Mouse (Mus musculus) heart, postnatal 0 days (tissue): ENCODE measurements around the gene Prr36. TPM values are rescaled to one million over a fixed set of nuclear protein-coding genes. Genes with fewer than 3 reads are reported as not detected.

Source experiments
- ATAC-seq: fragments of 200-750 bp; cut with Nextera tagmentation; 2 replicates; pipeline ENCODE4 v1.8.0; 2017; ENCODE audit warnings: low read depth, moderate number of reproducible peaks, moderate library complexity; ENCODE audit not compliant: insufficient read depth
- DNase-seq: peaks from one replicate; pipeline ENCODE4 v3.0.0-alpha.2; 2016; ENCODE audit warnings: low spot score
- H3K27ac ChIP-seq: fragments of 300-500 bp; sonication (generic); 2 replicates; pipeline ENCODE4 v1.5.1; 2014; ENCODE audit warnings: low read depth, mild to moderate bottlenecking
- H3K27me3 ChIP-seq: fragments of 300-500 bp; sonication (generic); 2 replicates; pipeline ENCODE4 v1.6.1; 2014; ENCODE audit warnings: low read length, mixed read lengths; ENCODE audit not compliant: control insufficient read depth, insufficient read depth
- H3K36me3 ChIP-seq: fragments of 300-500 bp; sonication (generic); replicated peaks from 2 replicates; pipeline ENCODE4 v1.6.1; 2014; ENCODE audit warnings: low read length, mixed read lengths; ENCODE audit not compliant: control insufficient read depth, insufficient read depth
- H3K4me1 ChIP-seq: fragments of 300-500 bp; sonication (generic); 2 replicates; pipeline ENCODE4 v1.6.1; 2014; ENCODE audit warnings: antibody characterized with exemption; ENCODE audit not compliant: control insufficient read depth, insufficient read depth
- H3K4me2 ChIP-seq: fragments of 300-500 bp; sonication (generic); 2 replicates; pipeline ENCODE4 v1.6.1; 2014; ENCODE audit warnings: low read depth, mild to moderate bottlenecking, low read length, moderate library complexity
- H3K4me3 ChIP-seq: fragments of 300-500 bp; sonication (generic); 2 replicates; pipeline ENCODE4 v1.5.1; 2014; ENCODE audit warnings: low read depth, low read length
- H3K9ac ChIP-seq: fragments of 300-500 bp; sonication (generic); replicated peaks from 2 replicates; pipeline ENCODE4 v1.6.1; 2014; ENCODE audit warnings: low read depth, low read length, mixed read lengths
- H3K9me3 ChIP-seq: fragments of 300-500 bp; sonication (generic); replicated peaks from 2 replicates; pipeline ENCODE4 v1.6.1; 2016; ENCODE audit warnings: low read length; ENCODE audit not compliant: control insufficient read depth
- CTCF ChIP-seq: IDR thresholded peaks from 2 replicates; pipeline ENCODE4 v1.5.1; 2016; ENCODE audit warnings: antibody characterized with exemption, control low read depth, low read depth
- EP300 ChIP-seq: IDR thresholded peaks from 2 replicates; pipeline ENCODE4 v1.6.1; 2016; ENCODE audit warnings: antibody characterized with exemption, low read depth
- WGBS: fragments of 180-500 bp; shearing (Covaris S2); extraction: QIAGEN DNeasy Blood & Tissue Kit; methylation state at CpG from one replicate; pipeline ENCODE4 v1.1.7; 2014; 5-methylcytosine and 5-hydroxymethylcytosine counted together
- polyA plus RNA-seq: library from polyadenylated mRNA; unstranded; fragments of >200 nt; fragmentation: Nextera tagmentation; extraction: Ambion mirVana; gene quantifications from 2 replicates; pipeline ENCODE4 v1.2.1, GENCODE M21; 2015
- total RNA-seq: library from RNA; depleted of rRNA; stranded (reverse); fragments of >200 nt; gene quantifications from 2 replicates; pipeline ENCODE4 v1.2.3, GENCODE M21; 2014; ENCODE audit warnings: low replicate concordance

Gene Prr36
- total and polyA plus RNA-seq, 2 experiments from 2014 or later = 0.04 TPM; not detected in 1

GRCm38 (mm10) chr8:4247241-4247640 lies 30.0 kb upstream of the Prr36 start:
- Histone ChIP-seq H3K4me1 (0 out of 2 replicates have a peak, but pooled peaks cover 4% of the 10 kb centered on the region), H3K27ac (no peak overlapping the region), H3K4me2 (no peak overlapping the region), H3K9ac (no peak overlapping the region), H3K27me3 (no peaks in the 10 kb centered on the region), H3K4me3 (no peak overlapping the region), H3K36me3 (peaks cover 57% of the 10 kb centered on the region), H3K9me3 (no peaks in the 10 kb centered on the region)
- no peak for DNase-seq
- no peak for ATAC-seq
- WGBS = 80% methylated on average over 8 of the region's 8 CpGs
- no peak for TF ChIP-seq EP300
- no peak for TF ChIP-seq CTCF

GRCm38 (mm10) chr8:4245737-4246136 lies 28.5 kb upstream of the Prr36 start:
- Histone ChIP-seq H3K4me3 (no peak overlapping the region), H3K27me3 (no peaks in the 10 kb centered on the region), H3K9me3 (no peaks in the 10 kb centered on the region), H3K9ac (no peak overlapping the region), H3K36me3 (peaks cover 63% of the 10 kb centered on the region), H3K27ac (no peak overlapping the region), H3K4me1 (0 out of 2 replicates have a peak, but pooled peaks cover 4% of the 10 kb centered on the region), H3K4me2 (no peak overlapping the region)
- ATAC-seq = no peak
- 85% methylated on average over 13 of the region's 13 CpGs for WGBS
- DNase-seq = no peak
- TF ChIP-seq CTCF (no peak), EP300 (no peak)

GRCm38 (mm10) chr8:4245061-4245460 lies 27.8 kb upstream of the Prr36 start:
- WGBS = 95% methylated on average over 5 of the region's 5 CpGs
- H3K36me3 ChIP-seq = peaks cover 63% of the 10 kb centered on the region
- H3K4me3 ChIP-seq = no peak overlapping the region

GRCm38 (mm10) chr8:4239193-4239890 lies 22.1 kb upstream of the Prr36 start:
- Histone ChIP-seq H3K9ac (peak overlapping the region; percentile 83), H3K4me2 (peak overlapping the region; percentile 91), H3K36me3 (peaks cover 26% of the 10 kb centered on the region), H3K27ac (peak overlapping the region; percentile 96), H3K4me3 (peak overlapping the region; percentile 92), H3K9me3 (no peaks in the 10 kb centered on the region), H3K27me3 (no peaks in the 10 kb centered on the region), H3K4me1 (peaks cover 22% of the 10 kb centered on the region)
- no peak for DNase-seq
- TF ChIP-seq CTCF (no peak), EP300 (no peak)
- peak; percentile 7; the same call in 1 of the 2 replicates for ATAC-seq
- WGBS = 8% methylated on average over 19 of the region's 19 CpGs

More at GRCm38 (mm10) chr8:4245061-4245460, 27.8 kb upstream of the Prr36 start:
- H3K4me1 ChIP-seq = peaks cover 9% of the 10 kb centered on the region; the same call in 1 of the 2 replicates
- no peak for ATAC-seq
- H3K27ac ChIP-seq = no peak overlapping the region
- no peak for TF ChIP-seq CTCF
- TF ChIP-seq EP300 = no peak
- DNase-seq = no peak
- H3K27me3 ChIP-seq = no peaks in the 10 kb centered on the region
- H3K4me2 ChIP-seq = no peak overlapping the region
- H3K9ac ChIP-seq = no peak overlapping the region
- H3K9me3 ChIP-seq = no peaks in the 10 kb centered on the region

- peak; percentile 98 for DNase-seq
- TF ChIP-seq EP300 (peak; percentile 61; the same call in 1 of the 2 replicates), CTCF (peak; percentile 47)
Observed at GRCm38 (mm10) chr8:4238434-4239192, 21.4 kb upstream of the Prr36 start, which contains the start of the genes Map2k7 and Gm49320. Gene Map2k7 (plus strand): TSS chr8:4238740. Gene Gm49320 (plus strand): TSS chr8:4238865.

More at GRCm38 (mm10) chr8:4238434-4239192, 21.4 kb upstream of the Prr36 start, which contains the start of the genes Map2k7 and Gm49320:
- Histone ChIP-seq H3K27ac (peak within 1 kb of the TSS; percentile 97), H3K9me3 (no peaks in the 10 kb centered on the region), H3K4me3 (peak within 1 kb of the TSS; percentile 92), H3K9ac (peak within 1 kb of the TSS; percentile 83), H3K4me1 (peaks cover 22% of the 10 kb centered on the region), H3K27me3 (no peaks in the 10 kb centered on the region), H3K36me3 (peaks cover 19% of the 10 kb centered on the region), H3K4me2 (peak within 1 kb of the TSS; percentile 91)
- ATAC-seq = peak; percentile 96
- WGBS = under 1% methylated on average over 61 of the region's 71 CpGs
